Mouse (Mus musculus) adrenal gland, adult 10 weeks (tissue): Measurements from ENCODE around the gene Pbxip1. TPM values are rescaled to one million over a fixed set of nuclear protein-coding genes. Genes with fewer than 3 reads are reported as not detected.

ENCODE experiments used
- polyA plus RNA-seq: library from polyadenylated mRNA; stranded (reverse); fragments of 350-450 nt; fragmentation: Illumina TruSeq; extraction: RNeasy Lipid Tissue Mini Kit (QIAGEN cat#74804); gene quantifications from one replicate; pipeline ENCODE4 v1.2.3, GENCODE M21; 2014; ENCODE audit warnings: low read depth, low replicate concordance

Gene Pbxip1
- 13.2 TPM for polyA plus RNA-seq

DNA sequence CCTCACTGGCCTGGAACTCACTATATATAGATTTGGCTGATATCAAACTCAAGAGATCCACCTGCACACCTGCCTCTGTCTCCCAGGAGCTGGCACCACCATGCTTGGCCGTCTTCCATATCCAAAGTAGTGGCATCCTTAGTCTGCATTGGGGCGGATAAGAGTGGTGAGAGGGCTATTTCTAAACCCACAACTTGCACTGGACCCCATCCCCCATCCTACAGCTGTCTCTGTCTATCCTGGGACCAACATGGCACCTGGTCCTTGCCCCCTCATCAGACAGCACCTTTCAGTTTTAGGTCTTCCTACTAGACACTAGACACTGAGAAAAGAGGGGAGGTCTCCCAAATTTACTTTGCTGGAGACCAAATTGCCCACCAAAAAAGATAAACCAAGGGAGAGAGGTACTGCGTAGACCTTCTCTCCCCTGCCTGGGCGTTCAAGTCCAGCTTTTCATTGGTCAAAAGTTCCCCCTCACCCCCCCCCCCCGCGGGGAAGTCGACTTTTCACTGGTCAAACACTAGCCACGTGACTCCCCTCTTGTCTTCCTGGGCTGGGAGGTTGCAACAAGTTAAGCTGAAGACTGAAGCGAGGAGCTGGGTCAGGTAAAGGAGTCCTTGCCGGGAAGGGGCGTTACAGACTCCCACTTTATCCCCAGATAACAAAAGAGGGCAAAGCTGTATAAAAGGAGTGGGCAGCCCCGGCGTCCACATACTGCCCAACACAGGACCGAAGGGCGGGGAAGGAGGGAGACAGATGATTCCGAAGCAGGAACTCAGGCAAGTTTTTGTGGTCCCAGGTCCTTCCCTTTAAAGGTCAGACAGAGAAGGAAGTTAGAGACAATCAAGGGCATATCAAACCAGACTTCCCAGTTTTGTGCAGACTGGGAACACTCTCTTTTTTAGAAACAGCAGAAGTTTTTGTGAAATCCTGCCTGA, at the start of gene Pbxip1:
Gene Pbxip1, plus strand, starts transcription at position 531 of the 938 bp plus-strand sequence.

DNA sequence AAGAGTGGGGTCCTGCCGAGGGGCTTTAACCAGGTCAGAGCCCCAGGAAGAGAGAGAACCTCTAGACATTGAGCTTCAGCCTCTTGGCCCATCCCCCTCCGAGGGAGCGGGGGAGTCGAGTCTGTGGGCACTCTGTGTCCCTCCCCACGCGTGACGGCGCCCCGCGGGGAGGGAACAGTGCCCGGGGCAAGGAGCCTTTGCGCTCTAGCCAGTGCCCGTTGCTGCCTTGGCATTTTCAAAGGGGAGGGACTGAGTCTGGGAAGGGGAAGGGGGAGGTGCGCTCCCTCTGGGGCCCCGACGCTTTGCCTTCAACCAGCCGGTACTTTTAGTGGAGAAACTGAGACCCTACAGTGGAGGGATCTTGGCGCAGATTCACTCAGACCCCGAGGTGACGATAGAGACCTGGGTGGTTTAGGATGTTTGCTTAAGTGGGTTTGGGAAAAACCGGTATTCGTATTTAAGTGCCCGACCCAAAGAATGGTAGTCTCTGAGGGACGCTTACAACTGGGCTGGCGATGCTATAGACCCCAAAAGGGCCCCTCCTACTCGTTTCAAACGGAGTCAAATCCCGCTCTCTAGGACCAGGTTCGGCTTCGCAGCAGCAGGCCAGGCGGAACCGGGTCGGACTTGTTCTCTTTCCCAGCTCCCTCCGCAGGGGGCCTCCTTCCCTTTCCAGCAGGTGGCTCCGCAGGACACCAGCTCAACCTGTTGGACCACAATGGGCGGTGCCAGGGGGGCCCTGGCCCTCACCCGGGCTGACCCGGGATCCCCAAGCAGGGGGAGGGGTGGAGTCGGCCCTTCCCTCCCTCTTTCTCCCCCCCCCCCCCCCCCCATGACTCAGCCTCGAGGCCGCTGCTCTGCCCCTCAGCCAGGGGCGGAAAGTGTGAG, 42.3 kb upstream of the Pbxip1 start, which contains the start of gene Zbtb7b:
Gene Zbtb7b, minus strand, starts transcription at position 771 of the 888 bp plus-strand sequence.

DNA sequence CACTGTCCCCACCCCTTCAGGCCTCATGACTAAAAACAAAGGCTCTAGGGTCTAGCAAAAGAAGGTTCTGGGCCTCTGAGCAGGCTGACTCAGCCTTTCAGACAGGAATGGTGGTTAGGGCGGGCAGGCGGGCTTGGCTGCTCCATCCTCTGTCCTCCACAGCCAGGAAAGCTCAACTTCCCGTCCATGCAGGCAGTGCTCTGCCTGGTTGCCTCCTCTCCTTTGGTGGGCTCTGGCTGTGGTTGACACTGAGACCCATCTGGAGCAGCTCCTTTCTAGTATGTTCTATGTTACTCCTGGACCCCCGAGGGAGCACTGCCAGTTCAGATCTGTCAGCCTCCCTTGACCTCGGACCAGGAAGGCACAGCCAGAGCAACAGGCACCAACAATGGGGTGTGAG, 33.8 kb upstream of the Pbxip1 start, which contains the start of gene Lenep:
Gene Lenep, minus strand, starts transcription at position 101 of the 400 bp plus-strand sequence.

DNA sequence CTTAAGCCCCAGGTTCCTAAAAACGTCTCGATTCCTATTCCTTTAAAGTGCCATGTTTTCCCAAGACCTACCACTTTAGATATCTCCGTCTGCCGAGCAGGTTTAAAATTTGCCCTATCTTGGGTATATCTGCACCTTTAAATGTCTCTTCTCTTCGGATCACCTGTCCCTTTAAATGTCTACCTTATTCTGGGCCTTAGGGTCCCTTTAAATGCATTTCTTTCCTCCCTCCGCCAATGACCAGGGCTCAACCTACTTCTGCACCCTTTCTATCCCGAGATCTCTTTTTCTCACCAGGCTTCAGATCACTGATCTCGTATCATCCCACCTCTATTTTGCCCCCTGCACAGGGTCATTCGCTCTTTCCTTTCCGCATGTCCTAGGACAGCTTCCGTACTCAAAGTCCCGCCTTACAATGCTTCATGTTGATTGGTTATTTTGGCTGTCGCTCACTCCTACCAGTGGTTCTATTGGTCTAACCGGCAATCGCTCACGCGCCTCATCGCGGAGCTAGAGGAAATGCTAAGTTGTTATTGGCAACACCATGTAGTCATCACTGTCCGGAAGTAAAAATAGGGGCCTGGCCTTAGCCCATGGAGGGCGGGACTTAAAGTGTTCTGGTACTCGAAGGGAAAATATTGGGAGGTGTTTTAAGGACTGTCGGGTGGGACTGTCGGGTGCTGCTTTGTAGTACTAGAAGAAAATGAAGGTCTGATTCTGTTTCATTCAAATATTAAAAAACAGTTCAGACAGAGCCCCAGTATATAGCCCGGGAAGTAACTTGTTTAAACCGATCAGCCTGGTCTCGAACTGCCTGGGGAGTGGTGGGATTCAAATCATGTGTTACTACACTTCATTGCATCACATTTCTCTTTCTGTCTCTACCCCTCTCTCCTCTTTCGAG, 24.8 kb upstream of the Pbxip1 start, which contains the start of gene Flad1:
Gene Flad1, minus strand, starts transcription at position 381 of the 904 bp plus-strand sequence.

DNA sequence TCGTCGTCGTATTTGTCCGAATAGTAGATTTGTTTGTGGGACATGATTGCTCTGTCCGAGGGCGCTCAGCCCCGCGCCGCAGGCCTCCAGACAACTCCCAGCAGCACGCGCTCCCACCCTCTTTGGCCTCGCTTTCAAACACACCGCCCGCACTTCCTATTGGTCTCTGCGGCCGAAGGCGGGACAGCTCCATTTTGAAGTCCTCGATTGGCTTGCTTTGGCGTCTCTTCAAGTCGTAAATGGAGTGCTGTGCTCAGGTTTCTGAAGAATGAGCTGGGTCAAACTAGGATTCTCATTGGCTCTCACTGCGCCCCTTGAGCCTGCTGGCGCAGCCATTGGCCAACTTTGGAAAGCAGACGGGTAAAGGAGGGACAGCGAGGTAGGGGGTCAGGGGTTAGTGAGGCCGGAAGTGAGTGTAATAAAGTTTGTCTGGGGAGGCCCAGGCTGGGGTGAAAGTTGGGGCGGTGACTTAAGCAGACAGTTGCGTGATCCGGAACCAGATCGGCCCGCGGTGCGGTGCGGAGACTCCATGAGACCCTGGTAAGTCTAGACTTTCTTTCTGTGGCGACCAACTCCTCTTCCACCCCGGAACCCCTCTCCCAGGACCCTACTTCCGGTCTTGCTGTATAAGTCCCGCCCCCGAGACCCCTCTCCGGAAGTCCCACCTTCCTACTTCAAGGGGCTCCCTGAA, 18.2 kb upstream of the Pbxip1 start, which contains the start of the genes Cks1b and Shc1:
Gene Cks1b, minus strand, starts transcription at position 214 of the 691 bp plus-strand sequence.
Gene Shc1, plus strand, starts transcription at position 274 of the 691 bp plus-strand sequence.

DNA sequence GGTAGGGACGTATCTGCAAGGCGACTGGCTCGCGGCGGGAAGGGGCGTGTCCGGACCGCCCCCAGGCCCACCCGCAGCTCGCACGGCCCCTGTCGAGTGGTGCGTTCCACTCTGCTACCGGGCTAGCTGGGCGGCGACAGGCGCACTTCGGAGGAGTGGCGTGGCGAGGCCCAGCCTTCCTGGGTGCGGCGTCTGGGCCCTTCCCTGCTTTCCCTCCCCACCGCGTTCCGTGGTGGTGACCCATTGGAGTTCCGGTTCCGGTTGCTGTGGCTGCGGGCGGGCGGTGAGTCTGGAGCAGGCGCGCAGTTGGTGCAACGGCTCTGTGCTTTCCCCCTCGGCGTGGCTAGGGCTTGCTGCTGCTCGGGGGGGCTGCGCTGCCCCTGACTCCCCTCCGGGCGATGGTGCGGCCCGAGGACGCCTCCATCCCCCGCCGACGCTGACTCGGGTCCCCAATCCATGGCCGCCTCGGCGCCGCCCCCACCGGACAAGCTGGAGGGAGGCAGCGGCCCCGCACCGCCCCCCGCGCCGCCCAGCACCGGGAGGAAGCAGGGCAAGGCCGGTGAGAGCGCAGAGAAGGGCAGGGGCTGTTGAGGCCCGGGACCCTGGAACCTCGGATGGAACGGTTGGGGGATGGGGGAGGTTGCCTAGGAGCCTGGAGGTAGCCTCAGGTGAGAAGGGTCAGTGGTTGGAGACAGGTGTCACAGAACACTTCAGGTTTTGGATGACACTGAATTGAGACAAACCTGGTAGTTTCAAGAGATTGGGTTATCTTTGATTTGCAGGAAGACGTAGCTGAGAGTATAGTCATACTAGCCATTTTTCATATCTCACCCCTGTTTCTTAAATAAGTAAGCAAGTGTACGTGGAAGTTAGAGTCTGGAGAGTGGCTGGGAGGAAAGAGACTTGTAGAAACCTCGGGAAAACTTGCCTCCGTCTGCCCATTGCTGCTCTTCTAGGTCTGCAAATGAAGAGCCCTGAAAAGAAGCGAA, 6.0 kb upstream of the Pbxip1 start, which contains the start of gene Pygo2:
Gene Pygo2, plus strand, starts transcription at position 44 of the 989 bp plus-strand sequence.

DNA sequence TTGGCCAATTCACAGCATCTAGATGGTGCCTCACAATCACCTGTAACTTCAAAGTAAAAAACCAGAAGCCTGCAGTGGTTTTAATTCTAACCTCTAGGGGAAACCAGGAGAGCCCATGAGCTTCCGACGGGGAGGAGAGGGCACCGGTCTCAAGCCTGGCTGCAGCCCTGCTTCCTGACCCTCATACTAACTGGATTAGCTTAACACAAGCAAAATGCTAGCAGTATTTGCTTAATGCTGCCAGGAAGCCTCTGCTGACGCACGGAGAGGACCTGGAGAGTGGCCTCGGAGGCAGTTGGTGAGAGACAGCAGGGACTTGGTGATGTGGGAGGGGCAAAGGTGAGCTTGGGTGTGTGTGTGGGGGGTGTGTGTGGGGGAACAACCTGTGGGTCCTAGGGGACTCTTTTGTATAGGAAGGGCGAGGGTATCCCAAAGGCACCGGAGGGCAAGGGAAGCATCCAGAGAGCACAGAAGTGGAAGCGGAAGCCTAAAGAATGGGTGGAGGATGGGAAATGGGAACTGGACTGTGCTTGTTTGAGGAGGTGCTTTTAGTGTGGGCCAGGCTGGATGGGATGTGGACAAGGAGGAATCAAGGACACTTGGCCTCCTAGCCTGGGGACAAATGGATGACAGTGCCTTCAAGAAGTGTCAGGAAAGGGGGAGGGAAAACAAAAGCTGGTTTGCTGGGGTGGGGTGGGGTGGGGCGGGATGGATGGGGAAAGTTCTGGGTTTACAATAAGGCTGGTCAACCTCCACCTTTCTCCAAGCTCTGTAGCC, 18.1 kb downstream of the Pbxip1 start, which contains the start of gene Pmvk:
Gene Pmvk, plus strand, starts transcription at position 141 of the 777 bp plus-strand sequence.

Other genes with a start within 250 kb of the Pbxip1 start
- 13.1 TPM for gene Gba, start 233.8 kb upstream of the Pbxip1 start, polyA plus RNA-seq
- 0.82 TPM for gene Thbs3, start 221.5 kb upstream of the Pbxip1 start, polyA plus RNA-seq
- gene Mtx1, start 209.6 kb upstream of the Pbxip1 start, polyA plus RNA-seq, result 38.5 TPM
- gene Muc1, start 207.6 kb upstream of the Pbxip1 start, polyA plus RNA-seq, result not detected
- gene Krtcap2, start 190.7 kb upstream of the Pbxip1 start, polyA plus RNA-seq, result 37.0 TPM
- gene Trim46, start 190.4 kb upstream of the Pbxip1 start, polyA plus RNA-seq, result not detected
- gene Dpm3, start 177.3 kb upstream of the Pbxip1 start, polyA plus RNA-seq, result not detected
- 16.9 TPM for gene Slc50a1, start 166.1 kb upstream of the Pbxip1 start, polyA plus RNA-seq
- gene Efna1, start 155.6 kb upstream of the Pbxip1 start, polyA plus RNA-seq, result 2.7 TPM
- not detected for gene Efna3, start 113.7 kb upstream of the Pbxip1 start, polyA plus RNA-seq
- not detected for gene Efna4, start 98.7 kb upstream of the Pbxip1 start, polyA plus RNA-seq
- gene Adam15, start 86.7 kb upstream of the Pbxip1 start, polyA plus RNA-seq, result 12.9 TPM
- gene Dcst2, start 74.7 kb upstream of the Pbxip1 start, polyA plus RNA-seq, result not detected
- gene Dcst1, start 71.5 kb upstream of the Pbxip1 start, polyA plus RNA-seq, result not detected
- gene Zbtb7b, start 41.9 kb upstream of the Pbxip1 start, polyA plus RNA-seq, result 7.4 TPM
- 2.3 TPM for gene Lenep, start 33.9 kb upstream of the Pbxip1 start, polyA plus RNA-seq
- gene Flad1, start 24.8 kb upstream of the Pbxip1 start, polyA plus RNA-seq, result 1.2 TPM
- 9.6 TPM for gene Cks1b, start 18.3 kb upstream of the Pbxip1 start, polyA plus RNA-seq
- 39.8 TPM for gene Shc1, start 18.3 kb upstream of the Pbxip1 start, polyA plus RNA-seq
- gene Pygo2, start 6.5 kb upstream of the Pbxip1 start, polyA plus RNA-seq, result 8.5 TPM
- 1.1 TPM for gene Pmvk, start 17.8 kb downstream of the Pbxip1 start, polyA plus RNA-seq
- gene Kcnn3, start 83.5 kb downstream of the Pbxip1 start, polyA plus RNA-seq, result 3.4 TPM